Mouse (Mus musculus) thymus, adult 2 months (tissue): ENCODE data around the gene Olfr202.

Source experiments
- CTCF ChIP-seq: fragments of 200-500 bp; IDR thresholded peaks from 2 replicates; pipeline ENCODE4 v1.5.1; 2012; ENCODE audit warnings: mild to moderate bottlenecking, control low read depth, low read length, moderate library complexity, borderline replicate concordance; ENCODE audit not compliant: control insufficient read depth, poor library complexity, insufficient read depth; ENCODE audit errors: extremely low read depth
- POLR2A ChIP-seq: fragments of 200-500 bp; IDR thresholded peaks from 2 replicates; pipeline ENCODE4 v1.6.1; 2012; ENCODE audit warnings: mild to moderate bottlenecking, low read length, control low read depth, moderate library complexity; ENCODE audit not compliant: control insufficient read depth, poor library complexity, insufficient read depth; ENCODE audit errors: extremely low read depth

DNA sequence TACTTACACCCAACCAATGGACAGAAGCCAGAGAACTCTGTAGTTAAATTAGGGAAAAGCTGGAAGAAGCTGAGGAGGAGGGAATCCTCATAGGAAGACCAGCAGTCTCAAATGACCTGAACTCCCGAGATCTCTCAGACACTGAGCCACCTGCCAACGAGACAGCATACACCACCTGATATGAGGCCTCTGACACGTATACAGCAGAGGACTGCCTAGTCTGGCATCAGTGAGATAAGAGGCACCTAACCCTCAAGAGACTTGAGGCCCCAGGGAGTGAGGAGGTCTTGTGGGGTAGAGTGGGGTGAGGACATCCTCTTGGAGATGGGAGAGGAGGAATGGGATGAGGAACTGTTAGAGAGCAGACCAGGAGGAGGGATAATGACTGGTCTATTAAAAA is 6.1 kb downstream of the Olfr202 start:
- TF ChIP-seq CTCF (no peak), POLR2A (no peak)
